Mouse (Mus musculus) liver, embryonic 11.5 days (tissue): Measurements from ENCODE around the gene Ggct. TPM values are rescaled to one million over a fixed set of nuclear protein-coding genes. Genes with fewer than 3 reads are reported as not detected.
A peak's percentile ranks its signal among the peaks of the same experiment; 100 is the strongest.

Experiments used
- ATAC-seq: fragments of 200-750 bp; cut with Nextera tagmentation; replicated peaks from 2 replicates; pipeline ENCODE4 v1.8.0; 2017; ENCODE audit warnings: moderate number of reproducible peaks, mild to moderate bottlenecking, moderate TSS enrichment, moderate library complexity; ENCODE audit not compliant: low FRiP score
- DNase-seq: peaks from one replicate; pipeline ENCODE4 v3.0.0-alpha.2; 2017; ENCODE audit warnings: low spot score
- H3K27ac ChIP-seq: fragments of 300-500 bp; sonication (generic); 2 replicates; pipeline ENCODE4 v1.5.1; 2014; ENCODE audit warnings: mild to moderate bottlenecking, low read depth, low read length, control low read depth
- H3K27me3 ChIP-seq: fragments of 300-500 bp; sonication (generic); replicated peaks from 2 replicates; pipeline ENCODE4 v1.6.1; 2014; ENCODE audit warnings: low read length, mixed read lengths; ENCODE audit not compliant: control insufficient read depth, insufficient read depth
- H3K36me3 ChIP-seq: fragments of 300-500 bp; sonication (generic); 2 replicates; pipeline ENCODE4 v1.6.1; 2014; ENCODE audit warnings: mild to moderate bottlenecking, low read length, moderate library complexity, mixed read lengths; ENCODE audit not compliant: control insufficient read depth, insufficient read depth
- H3K4me1 ChIP-seq: fragments of 300-500 bp; sonication (generic); replicated peaks from 2 replicates; pipeline ENCODE4 v1.6.1; 2014; ENCODE audit warnings: low read length, mixed read lengths; ENCODE audit not compliant: control insufficient read depth, insufficient read depth
- H3K4me2 ChIP-seq: fragments of 300-500 bp; sonication (generic); 2 replicates; pipeline ENCODE4 v1.6.1; 2014; ENCODE audit warnings: mild to moderate bottlenecking, control low read depth, moderate library complexity
- H3K4me3 ChIP-seq: fragments of 300-500 bp; sonication (generic); 2 replicates; pipeline ENCODE4 v1.5.1; 2014; ENCODE audit warnings: low read depth, low read length, control low read depth
- H3K9ac ChIP-seq: fragments of 300-500 bp; sonication (generic); 2 replicates; pipeline ENCODE4 v1.6.1; 2014; ENCODE audit warnings: low read depth, low read length, control low read depth
- H3K9me3 ChIP-seq: fragments of 300-500 bp; sonication (generic); 2 replicates; pipeline ENCODE4 v1.6.1; 2016; ENCODE audit warnings: low read length, inconsistent platforms, mixed read lengths; ENCODE audit not compliant: control insufficient read depth
- WGBS: fragments of 180-500 bp; shearing (Covaris S2); extraction: QIAGEN DNeasy Blood & Tissue Kit; methylation state at CpG from one replicate; pipeline ENCODE4 v1.1.7; 2014; 5-methylcytosine and 5-hydroxymethylcytosine counted together
- polyA plus RNA-seq: library from polyadenylated mRNA; unstranded; fragments of >200 nt; fragmentation: Nextera tagmentation; extraction: Ambion mirVana; gene quantifications from 2 replicates; pipeline ENCODE4 v1.2.1, GENCODE M21; 2014

The Ggct gene
- polyA plus RNA-seq, 1 experiment from 2014 or later: 11.8 TPM

DNA sequence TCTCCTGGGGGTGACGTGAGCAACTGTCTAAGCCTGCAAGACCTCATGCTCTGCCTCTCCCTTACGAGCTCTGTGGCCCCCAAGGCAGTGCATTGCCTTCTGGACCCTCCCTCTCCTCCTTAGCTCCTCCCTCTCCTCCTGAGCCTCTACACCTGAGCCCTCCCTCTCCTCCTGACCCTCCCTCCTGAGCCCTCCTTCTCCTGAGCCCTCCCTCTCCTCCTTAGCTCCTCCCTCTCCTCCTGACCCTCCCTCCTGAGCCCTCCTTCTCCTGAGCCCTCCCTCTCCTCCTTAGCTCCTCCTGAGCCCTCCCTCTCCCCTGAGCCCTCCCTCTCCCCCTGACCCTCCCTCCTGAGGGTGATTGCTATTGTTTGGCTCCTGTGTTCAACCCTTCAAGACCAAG, 25.7 kb upstream of the Ggct start:
- no peaks in the 10 kb centered on the region for H3K36me3 ChIP-seq
- H3K9ac ChIP-seq: no peak overlapping the region
- WGBS: 80% methylated on average over 2 of the region's 2 CpGs
- ATAC-seq (no peak), DNase-seq (no peak)
- H3K9me3 ChIP-seq: no peaks in the 10 kb centered on the region
- H3K4me2 ChIP-seq: no peak overlapping the region
- H3K27ac ChIP-seq: no peak overlapping the region
- no peaks in the 10 kb centered on the region for H3K27me3 ChIP-seq
- H3K4me3 ChIP-seq: no peak overlapping the region
- no peaks in the 10 kb centered on the region for H3K4me1 ChIP-seq

DNA sequence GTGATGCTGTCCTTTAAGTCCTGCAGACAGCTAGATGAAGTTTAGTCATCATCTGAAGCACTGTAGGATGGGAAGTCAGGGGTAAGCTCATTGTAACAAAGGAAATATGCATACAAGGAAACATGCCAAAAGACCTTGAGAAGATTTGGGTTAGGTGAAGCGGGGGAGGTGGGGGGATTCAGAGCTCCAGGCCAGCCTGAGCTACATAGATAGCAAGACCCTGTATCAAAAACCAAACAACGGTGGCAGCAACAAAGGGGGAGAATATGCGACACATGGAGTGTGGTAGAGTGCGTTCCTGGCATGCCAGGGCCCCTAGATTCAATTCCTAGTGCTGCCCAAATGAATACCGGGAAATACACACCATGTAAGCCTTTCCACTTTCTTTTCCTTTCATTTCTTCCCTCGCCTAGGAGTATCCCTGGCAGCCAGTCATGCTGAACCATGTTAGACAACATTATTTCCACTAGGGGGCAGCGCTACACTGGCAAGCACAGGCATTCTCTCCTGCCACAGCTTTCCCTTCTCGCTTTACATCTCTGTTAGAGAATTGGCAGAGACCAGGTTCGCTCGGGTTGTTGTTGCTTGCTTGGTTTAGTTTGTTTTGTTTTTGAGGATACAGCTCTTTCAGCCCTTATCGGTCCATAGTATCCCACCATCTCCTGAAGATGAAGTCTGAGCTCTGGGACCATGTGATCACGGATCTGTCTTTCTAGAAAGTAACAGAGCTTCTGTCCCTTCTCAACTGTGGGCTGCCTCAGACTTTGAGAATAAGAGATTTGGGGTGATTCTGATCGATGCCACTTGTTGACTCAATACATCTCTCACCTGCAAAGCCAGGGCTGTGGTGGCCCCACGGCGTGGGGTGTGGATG, 24.2 kb upstream of the Ggct start:
- H3K27me3 ChIP-seq: no peaks in the 10 kb centered on the region
- no peaks in the 10 kb centered on the region for H3K9me3 ChIP-seq
- DNase-seq (peak; percentile 47), ATAC-seq (no peak; the same call in 1 of the 2 replicates)
- H3K36me3 ChIP-seq: no peaks in the 10 kb centered on the region
- no peaks in the 10 kb centered on the region for H3K4me1 ChIP-seq
- H3K4me2 ChIP-seq: peak overlapping the region; percentile 26
- H3K9ac ChIP-seq: no peak overlapping the region
- H3K27ac ChIP-seq: no peak overlapping the region
- H3K4me3 ChIP-seq: no peak overlapping the region
- 25% methylated on average over 15 of the region's 15 CpGs for WGBS

DNA sequence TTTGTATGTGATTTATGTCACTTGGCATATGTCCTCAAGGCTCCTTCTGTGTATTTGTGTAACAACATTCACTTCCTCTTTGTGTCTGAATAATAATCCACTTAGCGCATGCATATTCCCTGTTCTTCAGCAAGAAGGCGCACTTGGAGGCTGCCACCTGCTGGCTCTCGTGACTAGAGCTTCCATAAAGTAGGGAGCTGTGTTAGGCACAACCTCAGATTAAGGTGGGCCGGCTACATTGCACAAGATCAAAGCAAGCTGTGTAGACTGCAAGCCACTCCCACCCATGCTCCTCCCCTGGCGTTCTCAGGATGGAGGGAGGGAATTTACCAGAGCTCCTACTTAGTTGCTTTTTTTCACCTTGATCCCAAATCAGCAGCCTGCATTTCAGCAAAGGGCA, 23.5 kb upstream of the Ggct start:
- H3K9ac ChIP-seq: no peak overlapping the region
- H3K27ac ChIP-seq: no peak overlapping the region
- no peaks in the 10 kb centered on the region for H3K27me3 ChIP-seq
- no peak overlapping the region for H3K4me3 ChIP-seq
- WGBS: 17% methylated on average over 5 of the region's 5 CpGs
- H3K4me2 ChIP-seq: no peak overlapping the region
- DNase-seq (no peak), ATAC-seq (no peak; the same call in 1 of the 2 replicates)
- H3K36me3 ChIP-seq: no peaks in the 10 kb centered on the region
- H3K9me3 ChIP-seq: no peaks in the 10 kb centered on the region
- no peaks in the 10 kb centered on the region for H3K4me1 ChIP-seq

DNA sequence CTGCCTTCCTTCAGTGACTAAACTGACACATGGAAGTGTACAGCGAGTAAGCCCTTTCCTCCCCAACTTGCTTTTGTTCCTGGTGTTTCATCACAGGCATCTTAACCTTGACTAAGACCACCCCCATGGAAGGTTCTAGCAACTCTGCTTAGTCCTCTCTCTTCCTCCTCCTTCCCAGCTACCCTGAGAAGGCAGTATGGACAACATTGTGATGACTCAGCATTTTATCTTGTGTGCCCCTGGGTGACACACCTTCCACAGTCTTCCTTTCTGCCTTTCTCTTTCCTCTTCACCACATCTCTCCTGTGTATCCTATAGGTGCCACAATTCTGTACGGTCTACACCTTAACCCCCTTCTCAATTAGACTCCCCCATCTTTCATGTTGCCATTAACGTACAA, 21.4 kb upstream of the Ggct start:
- Histone ChIP-seq H3K36me3 (no peaks in the 10 kb centered on the region), H3K27me3 (no peaks in the 10 kb centered on the region), H3K9ac (no peak overlapping the region), H3K27ac (no peak overlapping the region), H3K9me3 (no peaks in the 10 kb centered on the region), H3K4me2 (no peak overlapping the region), H3K4me1 (no peaks in the 10 kb centered on the region), H3K4me3 (no peak overlapping the region)
- WGBS: 80% methylated on average over 3 of the region's 3 CpGs
- no peak for ATAC-seq
- DNase-seq: no peak

DNA sequence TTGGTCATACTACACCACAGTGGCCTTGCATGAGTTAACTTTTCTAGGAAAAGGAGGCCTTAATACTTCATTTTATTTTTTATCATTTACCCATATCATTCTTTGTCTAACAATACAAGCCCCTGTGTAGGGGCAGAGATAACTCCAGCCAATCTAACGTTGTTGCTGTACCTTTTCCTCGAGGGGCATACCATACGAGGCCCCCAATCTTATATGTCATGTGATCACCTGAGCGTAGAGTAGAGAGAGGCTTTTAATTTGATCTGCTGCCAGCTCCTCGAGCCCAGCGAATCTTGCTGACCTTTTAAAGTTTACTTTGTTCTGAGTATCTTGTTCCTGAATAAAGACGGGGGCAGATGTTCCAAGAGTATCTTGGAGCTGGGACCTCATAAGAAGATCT, 19.8 kb upstream of the Ggct start:
- ATAC-seq (no peak), DNase-seq (no peak)
- Histone ChIP-seq H3K4me3 (no peak overlapping the region), H3K4me1 (no peaks in the 10 kb centered on the region), H3K9ac (no peak overlapping the region), H3K4me2 (no peak overlapping the region), H3K9me3 (no peaks in the 10 kb centered on the region), H3K27ac (no peak overlapping the region), H3K27me3 (no peaks in the 10 kb centered on the region), H3K36me3 (no peaks in the 10 kb centered on the region)
- 74% methylated on average over 7 of the region's 7 CpGs for WGBS

DNA sequence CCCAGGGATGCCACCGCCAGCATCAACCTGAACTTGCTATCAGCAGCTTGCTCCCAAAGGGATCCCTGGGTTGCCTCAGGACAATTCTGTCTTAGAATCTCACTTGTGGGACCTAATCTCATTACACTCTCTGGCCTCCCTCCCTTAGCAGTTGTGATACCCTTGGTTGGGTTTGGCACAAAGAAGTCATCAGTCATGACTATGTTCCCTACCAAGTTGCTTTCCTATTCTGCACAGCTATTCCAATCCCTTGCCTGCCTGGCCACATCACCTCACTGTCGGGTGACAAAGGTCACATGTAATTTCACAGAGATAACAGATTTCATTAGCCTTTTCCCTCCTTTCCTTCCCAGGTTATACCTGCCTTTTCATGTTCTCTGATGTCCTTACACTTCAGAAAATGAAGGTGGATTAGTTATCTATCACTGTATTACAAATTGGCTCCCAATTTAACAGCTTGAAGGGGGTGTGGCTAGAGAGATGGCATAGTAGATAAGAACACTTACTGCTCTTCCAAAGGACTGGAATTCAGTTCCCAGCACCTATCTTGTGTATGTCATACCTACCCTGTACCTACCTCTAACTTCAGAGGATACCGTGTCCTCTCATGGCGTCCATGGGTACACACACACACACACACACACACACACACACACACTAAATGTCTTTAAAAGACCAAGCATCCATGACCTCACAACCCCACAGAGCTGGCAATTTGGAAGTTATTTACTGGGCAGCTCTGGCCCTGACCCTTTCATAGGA, 17.8 kb upstream of the Ggct start:
- no peaks in the 10 kb centered on the region for H3K9me3 ChIP-seq
- H3K4me3 ChIP-seq: no peak overlapping the region
- no peak overlapping the region for H3K4me2 ChIP-seq
- H3K9ac ChIP-seq: no peak overlapping the region
- H3K27me3 ChIP-seq: no peaks in the 10 kb centered on the region
- DNase-seq: no peak
- H3K4me1 ChIP-seq: no peaks in the 10 kb centered on the region
- no peaks in the 10 kb centered on the region for H3K36me3 ChIP-seq
- no peak for ATAC-seq
- H3K27ac ChIP-seq: no peak overlapping the region
- WGBS: 61% methylated on average over 4 of the region's 4 CpGs

DNA sequence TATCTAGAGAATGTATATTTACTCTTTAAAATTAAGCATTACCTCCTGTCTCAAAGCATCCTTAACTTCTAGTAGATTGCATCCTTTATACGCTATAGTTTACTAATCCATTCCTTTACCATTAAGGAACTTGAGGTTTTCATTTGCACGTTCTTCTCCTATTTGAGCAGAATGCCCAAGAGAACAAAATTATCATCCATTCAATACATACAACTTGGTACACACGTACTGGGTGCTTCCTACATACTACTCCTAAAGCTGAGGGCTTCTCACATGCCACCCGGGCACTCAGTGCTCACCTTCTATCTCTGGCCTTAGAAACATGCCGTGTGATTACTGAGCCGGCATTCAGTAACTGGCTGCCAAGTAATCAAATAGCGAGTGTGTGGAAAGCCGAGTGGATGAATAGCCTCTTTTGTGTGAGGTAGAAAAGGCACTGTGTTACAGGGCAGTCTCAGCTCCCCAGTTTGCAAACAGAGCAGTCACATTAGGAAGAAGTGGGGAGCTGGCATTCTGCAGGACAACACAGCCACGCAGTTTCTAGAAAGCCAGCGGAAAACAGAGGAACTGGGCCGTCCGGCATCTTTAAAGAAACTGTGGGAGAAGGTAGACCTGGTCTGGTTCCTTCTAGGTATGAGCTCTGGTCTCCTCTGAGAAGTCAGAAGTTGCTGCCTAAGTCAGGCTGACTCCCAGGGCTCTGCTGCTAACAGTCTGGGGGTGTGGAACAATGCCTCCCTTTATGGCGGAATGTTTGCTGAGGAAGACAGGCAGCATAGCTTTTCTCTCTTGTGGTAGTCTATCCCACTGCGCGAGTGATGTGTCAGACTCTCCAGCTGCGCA, 16.9 kb upstream of the Ggct start:
- Histone ChIP-seq H3K4me1 (no peaks in the 10 kb centered on the region), H3K4me3 (no peak overlapping the region), H3K27me3 (no peaks in the 10 kb centered on the region), H3K4me2 (no peak overlapping the region), H3K9me3 (no peaks in the 10 kb centered on the region), H3K27ac (no peak overlapping the region), H3K9ac (no peak overlapping the region), H3K36me3 (no peaks in the 10 kb centered on the region)
- no peak for ATAC-seq
- no peak for DNase-seq
- 38% methylated on average over 16 of the region's 16 CpGs for WGBS

DNA sequence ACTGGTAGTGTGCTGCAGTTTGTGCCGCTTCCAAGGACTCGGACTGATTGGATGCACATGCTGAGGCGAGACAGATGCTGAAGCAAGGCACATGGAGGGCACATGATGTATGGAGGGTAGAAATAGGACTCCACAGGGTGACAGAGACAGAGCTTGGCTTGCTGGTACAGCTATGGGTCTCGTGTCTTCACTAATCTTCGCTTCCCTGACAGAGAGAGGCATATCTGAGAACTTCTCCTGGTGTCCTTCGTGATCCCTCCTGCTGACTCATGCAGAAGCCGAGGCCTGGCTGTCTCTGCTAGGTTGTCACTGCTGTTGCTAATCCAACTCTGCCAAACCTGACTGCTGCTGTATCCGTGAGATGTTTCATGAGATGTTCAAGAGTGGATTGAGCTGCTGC, 15.7 kb upstream of the Ggct start:
- Histone ChIP-seq H3K4me2 (no peak overlapping the region), H3K27ac (no peak overlapping the region), H3K9me3 (no peaks in the 10 kb centered on the region), H3K4me3 (no peak overlapping the region), H3K4me1 (no peaks in the 10 kb centered on the region), H3K27me3 (no peaks in the 10 kb centered on the region), H3K36me3 (no peaks in the 10 kb centered on the region), H3K9ac (no peak overlapping the region)
- WGBS: 73% methylated on average over 8 of the region's 8 CpGs
- ATAC-seq: no peak
- DNase-seq: no peak
